Mouse (Mus musculus): ENCODE results near the gene Zbtb4.
A peak's percentile ranks its signal among the peaks of the same experiment; 100 is the strongest.

Gene Zbtb4

DNA sequence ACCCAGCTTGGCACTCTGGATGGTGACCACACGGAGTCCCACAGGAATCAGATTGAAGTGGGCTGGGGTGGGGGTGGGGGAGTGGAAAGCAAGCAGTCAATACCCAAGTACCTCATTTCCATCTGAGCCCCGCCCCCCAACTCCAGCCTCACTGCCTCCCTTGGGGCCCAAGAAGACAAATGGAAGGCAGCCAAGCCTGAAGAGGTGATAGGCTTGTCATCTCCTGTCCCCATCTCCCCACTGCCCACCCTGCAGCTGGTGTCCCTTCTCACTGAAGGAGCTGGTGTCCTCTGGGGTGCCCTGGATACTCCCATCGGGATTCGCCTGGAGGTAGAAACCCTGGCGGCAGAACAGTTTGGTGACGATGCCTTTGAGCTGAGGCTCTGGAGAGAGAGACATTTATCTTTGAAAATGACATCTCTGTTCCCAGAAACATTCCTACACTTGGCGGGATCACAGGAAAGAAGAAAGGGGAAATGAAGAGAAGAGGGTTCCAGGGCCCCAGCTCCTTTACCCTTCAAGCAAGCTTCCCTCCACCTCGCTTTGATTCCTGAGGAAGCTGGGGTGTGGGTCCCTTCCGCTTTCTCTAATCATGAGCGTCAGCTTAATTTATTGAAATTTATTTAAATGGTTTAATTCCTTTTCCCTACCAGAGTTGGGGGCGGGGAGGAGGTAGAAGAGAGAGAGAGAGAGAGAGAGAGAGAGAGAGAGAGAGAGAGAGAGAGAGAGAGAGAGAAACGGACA, 33.9 kb downstream of the Zbtb4 start:
- DNase-seq (ENCODE audit: extremely low read depth, insufficient read length, low spot score), result no peak

DNA sequence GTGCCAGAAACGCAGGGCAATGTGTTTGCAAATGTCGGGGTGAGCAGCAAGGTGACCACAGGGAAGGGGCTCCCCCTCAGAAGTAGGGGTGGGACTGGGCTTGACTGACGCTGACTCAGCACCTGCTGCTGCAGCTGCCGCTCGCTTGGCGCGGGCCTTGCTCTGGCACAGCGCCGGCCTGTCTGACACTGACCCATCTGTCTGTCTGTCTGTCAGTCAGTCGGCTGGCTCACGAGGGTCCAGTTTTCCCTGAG, 34.4 kb downstream of the Zbtb4 start:
- no peak for DNase-seq (ENCODE audit: extremely low read depth, insufficient read length, low spot score)

- no peak for DNase-seq (ENCODE audit: extremely low read depth, insufficient read length, low spot score)
These were observed 34.9 kb downstream of the Zbtb4 start for GRCm38 (mm10) chr11:69800392-69801197.

GRCm38 (mm10) chr11:69801379-69801977, 35.8 kb downstream of the Zbtb4 start, which contains the start of gene Fgf11:
Gene Fgf11, minus strand, starts transcription at chr11:69801857.
- DNase-seq (ENCODE audit: extremely low read depth, insufficient read length, low spot score), result no peak

DNA sequence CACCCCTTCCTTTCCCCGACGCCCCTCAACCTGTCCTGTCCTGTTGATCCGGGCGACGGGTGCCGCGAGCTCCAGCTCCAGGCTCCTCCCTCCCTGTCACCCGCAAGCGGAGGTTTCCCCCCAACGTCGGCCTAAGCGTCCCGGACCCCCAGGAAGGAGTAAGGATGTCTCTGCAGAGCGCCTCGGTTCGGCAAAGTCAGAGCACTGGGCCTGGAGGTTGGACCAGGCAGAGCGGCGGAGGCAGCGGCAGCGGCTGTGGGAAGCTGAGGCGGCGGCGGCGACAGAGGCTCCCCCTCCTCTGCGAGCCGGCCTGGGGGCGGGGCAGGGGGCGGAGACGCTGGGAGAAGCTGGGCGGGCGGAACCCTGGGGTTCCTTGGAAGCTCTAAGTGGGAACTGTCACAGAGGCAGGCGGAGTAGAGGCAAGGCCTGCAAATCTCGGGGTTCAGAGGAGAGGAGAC, 37.0 kb downstream of the Zbtb4 start:
- DNase-seq (ENCODE audit: extremely low read depth, insufficient read length, low spot score), result no peak

GRCm38 (mm10) chr11:69803328-69803727, 37.6 kb downstream of the Zbtb4 start:
- DNase-seq (ENCODE audit: extremely low read depth, insufficient read length, low spot score), result no peak

DNA sequence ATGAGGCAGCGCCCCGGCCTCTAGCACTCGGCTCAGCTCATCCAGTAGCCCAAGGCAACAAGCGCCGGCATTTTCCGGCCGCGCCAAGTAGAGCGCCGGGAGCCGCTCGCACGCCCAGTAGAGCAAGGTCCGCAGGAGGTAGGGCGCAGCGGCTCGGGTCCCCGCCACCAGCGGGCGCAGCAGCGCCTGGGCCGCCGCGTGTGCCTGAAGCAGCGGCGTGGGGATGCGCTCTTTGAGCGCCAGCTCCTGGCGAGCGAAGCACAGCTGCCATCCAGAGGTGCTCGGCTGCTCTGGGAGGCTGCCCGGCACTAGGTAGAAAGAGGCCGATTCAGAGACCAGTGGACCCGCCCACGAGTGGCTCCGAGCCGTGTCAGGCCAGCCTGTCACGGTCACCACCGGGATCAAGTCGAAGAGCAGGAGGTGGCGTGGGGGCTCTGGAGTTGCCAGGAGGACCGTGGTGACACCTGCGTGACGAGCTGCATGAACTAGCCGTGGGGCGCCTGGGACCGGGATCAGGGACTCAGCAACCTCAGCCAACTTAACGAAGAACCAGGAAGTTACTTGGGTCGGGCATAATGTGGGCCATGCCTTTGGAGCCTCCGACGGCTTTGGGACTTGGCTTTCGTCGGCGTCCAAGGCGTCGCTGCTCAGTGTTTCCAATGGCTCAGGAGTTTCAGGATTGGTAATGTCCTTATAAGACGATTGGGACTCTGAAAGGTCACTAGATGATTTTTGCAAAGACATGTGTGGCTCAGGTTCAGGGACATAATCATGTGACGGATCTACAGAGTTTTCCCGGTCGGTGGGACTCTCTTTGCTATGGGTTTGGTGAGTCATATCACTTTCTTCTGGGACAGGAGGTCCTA, 38.3 kb downstream of the Zbtb4 start:
- peak; percentile 74 for DNase-seq (ENCODE audit: extremely low read depth, insufficient read length, low spot score)

DNA sequence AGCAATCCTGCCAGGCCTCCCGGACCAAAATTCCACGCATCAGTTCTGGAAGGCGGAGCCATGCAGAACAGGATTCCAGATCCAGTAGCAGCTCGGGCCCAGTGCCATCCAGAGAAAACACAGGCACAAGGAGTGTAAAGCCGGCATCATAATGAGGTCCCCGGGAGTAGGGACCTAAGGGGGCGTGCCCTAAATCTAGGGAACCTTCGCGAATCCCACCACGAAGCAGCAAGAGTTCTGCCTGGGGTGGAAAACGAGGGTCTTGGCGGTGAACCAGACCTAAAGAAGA, 38.9 kb downstream of the Zbtb4 start:
- DNase-seq (ENCODE audit: extremely low read depth, insufficient read length, low spot score), result no peak

DNA sequence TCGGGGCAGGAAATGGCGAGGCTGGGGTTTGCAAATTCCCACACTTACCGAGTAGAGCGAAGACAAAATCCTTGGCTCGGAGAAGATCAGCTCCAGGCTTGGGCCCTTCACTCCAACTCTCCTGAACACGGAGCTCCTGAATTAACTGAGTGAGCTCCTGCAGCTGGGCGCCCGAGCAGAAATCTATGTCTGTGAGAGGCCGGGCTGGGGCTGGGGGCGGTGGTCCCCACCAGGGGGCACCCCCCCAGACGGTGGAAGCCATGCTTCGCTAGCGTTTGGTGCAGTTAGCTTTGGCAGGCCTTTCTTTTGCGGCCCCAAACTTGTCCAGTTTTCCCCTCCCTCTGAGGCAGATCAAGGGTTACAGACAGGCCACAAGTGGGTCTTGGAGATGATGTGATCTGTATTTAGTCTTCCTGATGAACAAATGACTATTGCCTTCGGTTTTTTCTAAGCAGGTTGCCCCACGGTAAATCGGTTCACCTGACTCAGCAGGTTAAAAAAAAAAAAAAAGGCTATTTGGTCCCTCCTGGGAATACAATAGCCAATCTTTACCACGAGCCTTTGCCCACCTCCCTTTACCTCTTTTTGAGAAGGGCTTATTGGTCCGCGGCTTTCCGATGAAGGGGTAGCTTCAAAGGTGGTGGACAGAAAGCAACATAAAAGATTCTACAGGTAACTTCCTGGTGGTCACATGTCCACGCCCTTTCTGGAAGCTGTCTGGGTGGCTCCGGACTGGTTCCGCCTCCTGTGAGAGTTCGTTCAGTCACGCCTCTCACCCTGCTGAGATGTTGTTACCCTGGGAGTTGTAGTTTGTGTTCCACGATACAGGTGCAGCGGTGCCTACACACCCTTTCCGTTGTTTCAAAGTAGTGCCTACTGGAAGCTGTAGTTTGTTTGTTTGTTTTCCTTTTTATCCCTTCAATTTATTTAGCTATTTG, 39.5 kb downstream of the Zbtb4 start, which contains the start of gene Tmem102:
Gene Tmem102, minus strand, starts transcription at position 653 of the 938 bp plus-strand sequence.
- no peak for DNase-seq (ENCODE audit: extremely low read depth, insufficient read length, low spot score)

DNA sequence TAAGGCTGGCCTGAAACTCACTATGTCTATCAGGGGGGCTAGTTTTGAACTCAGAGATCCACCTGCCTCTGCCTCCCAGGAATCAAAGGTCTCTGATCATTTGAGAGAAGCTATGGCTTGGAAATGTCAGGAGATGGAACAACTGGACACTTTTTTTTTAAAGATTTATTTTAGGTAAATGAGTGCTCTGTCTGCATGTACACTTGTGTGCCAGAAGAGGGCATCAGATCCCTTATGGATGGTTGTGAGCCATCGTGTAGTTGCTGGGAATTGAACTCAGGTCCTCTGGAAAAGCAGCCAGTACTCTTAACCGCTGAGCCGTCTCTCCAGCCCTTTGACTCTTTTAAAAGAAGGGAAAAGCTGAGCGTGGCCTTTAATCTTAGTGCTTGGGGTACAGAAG, 40.7 kb downstream of the Zbtb4 start:
- DNase-seq (ENCODE audit: extremely low read depth, insufficient read length, low spot score), result no peak

DNA sequence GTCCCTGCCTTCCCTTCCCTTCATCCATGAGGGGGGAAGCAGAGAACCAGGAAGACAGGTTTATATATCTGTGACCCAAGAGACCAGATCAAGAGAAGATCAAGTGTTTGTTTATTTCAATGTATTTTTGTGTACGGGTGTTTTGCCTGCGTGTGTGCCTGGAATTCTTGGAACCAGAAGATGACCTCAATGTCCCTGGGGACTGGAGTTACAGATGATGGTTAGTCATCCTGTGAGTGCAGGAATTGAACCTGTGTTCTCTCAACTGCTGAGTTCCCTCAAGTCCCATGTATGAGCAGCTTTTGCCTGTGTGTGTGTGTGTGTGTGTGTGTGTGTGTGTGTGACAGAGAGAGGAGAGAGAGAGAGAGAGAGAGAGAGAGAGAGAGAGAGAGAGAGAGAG, 41.9 kb downstream of the Zbtb4 start:
- DNase-seq (ENCODE audit: extremely low read depth, insufficient read length, low spot score), result no peak

DNA sequence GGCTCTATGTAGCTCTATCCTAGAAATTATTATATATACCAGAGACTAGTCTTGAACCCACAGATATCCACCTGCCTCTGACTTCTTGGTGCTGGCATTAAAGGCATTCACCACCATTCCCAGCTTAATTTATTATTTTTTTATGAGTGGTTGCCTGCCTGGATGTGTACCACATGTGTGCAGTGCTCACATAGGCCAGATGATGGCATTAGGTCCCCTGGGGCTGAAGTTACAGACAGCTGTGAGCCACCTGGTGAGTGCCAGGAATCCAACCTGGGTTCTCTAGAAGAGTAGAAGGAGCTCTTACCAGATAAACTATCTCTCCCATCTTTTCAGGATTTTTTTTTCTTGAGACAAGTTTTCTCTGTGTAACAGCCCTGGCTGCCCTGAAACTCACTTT, 44.6 kb downstream of the Zbtb4 start:
- DNase-seq (ENCODE audit: extremely low read depth, insufficient read length, low spot score), result no peak

GRCm38 (mm10) chr11:69815155-69815554, 49.4 kb downstream of the Zbtb4 start, which contains the start of gene Gm39566:
Gene Gm39566, minus strand, starts transcription at chr11:69815298.
- no peak for DNase-seq (ENCODE audit: extremely low read depth, insufficient read length, low spot score)

DNA sequence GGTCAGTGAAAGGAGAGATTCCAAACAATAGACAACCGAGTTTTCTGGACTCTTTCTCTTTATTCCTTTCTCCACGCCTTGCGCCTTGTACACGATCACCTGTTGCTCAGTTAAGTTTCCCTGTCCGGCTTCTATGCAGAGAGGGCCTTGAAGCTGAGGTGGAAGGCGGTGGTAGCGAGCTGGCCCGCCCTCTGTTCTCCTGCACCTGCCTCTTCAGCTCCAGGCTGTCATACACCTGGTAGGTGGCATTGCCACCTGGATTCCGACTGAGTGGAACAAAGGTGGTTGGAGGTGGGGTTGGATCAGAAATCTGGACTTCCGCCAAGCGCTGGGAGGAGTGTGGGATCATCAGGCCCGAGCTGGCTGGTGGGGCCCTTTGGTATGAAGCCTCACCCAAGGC, 50.8 kb downstream of the Zbtb4 start:
- no peak for DNase-seq (ENCODE audit: extremely low read depth, insufficient read length, low spot score)

- no peak for DNase-seq (ENCODE audit: extremely low read depth, insufficient read length, low spot score)
These were observed 52.7 kb downstream of the Zbtb4 start, which contains the start of gene Spem2 for GRCm38 (mm10) chr11:69818365-69818764. Gene Spem2, minus strand, starts transcription at chr11:69818465.

- DNase-seq (ENCODE audit: extremely low read depth, insufficient read length, low spot score), result peak; percentile 48
These were observed 53.2 kb downstream of the Zbtb4 start for GRCm38 (mm10) chr11:69818871-69819270.

DNA sequence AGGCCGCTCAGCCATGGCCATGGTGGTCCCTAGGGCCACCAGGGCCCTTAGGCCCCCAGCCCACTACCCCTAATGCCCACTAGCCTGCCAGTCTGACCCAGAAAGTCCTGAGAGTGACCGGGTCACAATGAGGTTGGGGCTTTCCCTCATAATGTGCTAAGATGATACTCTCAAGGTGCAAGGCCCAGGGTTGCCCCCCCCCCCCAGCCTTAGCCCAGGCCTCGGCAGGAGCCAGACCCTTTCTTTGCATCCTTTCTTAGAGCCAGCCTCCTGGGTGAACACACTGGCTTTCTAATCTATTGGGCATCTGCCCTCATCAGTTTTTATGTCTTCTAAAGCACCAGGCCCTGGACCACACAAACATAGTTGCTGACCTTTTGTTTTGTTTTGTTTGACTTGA, 56.4 kb downstream of the Zbtb4 start, which contains the start of gene Spem1:
Gene Spem1, minus strand, starts transcription at position 101 of the 400 bp plus-strand sequence.
- DNase-seq (ENCODE audit: extremely low read depth, insufficient read length, low spot score), result no peak

DNA sequence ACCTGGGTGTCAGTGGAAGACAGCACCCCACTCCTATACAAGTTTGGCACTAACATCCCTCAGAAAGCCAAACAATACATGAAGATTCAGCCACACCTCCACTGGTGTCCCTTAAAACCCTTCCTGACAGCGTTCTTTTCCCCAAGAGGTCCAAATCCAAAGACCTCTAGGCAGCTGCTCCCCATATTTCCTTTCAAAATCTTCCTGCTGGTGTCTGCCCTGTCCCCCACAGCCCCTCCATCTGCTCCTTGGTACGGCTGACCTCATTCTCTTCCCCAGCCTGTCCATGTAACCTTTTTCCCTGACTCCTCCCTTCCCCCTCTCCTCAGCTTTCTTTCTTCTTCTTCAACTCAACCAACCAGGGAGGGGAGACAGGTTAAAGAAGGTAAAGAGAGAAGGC, 57.7 kb downstream of the Zbtb4 start:
- no peak for DNase-seq (ENCODE audit: extremely low read depth, insufficient read length, low spot score)

GRCm38 (mm10) chr11:69828832-69829231, 63.1 kb downstream of the Zbtb4 start:
- no peak for DNase-seq (ENCODE audit: extremely low read depth, insufficient read length, low spot score)

DNA sequence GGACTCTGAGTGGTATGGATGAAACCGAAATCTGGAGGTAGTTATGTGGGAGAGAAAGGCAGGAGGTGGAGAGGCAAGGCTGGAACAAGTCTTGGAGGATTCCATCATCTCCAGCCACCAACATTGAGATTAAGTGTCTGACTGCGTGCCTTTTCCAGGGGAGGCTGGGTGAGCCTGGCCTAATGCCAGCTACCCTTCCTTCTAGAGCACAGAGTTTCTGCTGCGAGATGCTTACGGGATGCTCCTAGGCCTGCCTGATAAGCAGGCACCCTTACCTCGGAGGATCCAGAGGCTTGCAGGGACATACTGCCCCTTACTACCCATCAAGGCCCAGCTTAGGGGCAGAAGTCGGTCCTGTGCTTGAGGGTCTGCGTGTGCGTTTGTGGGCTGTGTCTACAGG, 67.8 kb downstream of the Zbtb4 start:
- no peak for DNase-seq (ENCODE audit: extremely low read depth, insufficient read length, low spot score)

All from 3134 (cell line).